Mouse (Mus musculus): Measurements from ENCODE around the gene 2310039H08Rik. TPM values are rescaled to one million over a fixed set of nuclear protein-coding genes. Genes with fewer than 3 reads are reported as not detected.

2310039H08Rik gene
- polyA plus RNA-seq, 1 experiment: 63.8 TPM

DNA sequence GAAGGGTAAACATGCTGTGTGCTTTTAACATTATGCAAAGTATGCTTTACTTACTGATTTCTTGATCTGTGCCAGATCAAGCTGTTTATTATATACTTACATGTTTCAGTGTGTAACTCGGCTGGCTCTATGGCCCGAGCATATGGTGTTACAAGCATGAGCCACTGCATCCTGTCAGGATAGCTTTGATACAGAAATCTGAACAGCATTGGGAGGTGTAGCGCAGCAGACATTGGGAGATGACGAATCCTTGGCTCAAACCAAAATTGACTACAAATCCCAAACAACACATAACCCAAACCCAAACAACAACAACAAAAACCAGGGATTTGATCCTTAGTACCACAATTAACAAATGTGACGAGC lies 414 bp upstream of the 2310039H08Rik start:
- H3K79me2 ChIP-seq (ENCODE audit: control insufficient read depth, insufficient read depth): no peaks in the 10 kb centered on the region
- H3K27me3 ChIP-seq (ENCODE audit: control insufficient read depth, insufficient read depth, insufficient read length): no peaks in the 10 kb centered on the region
- peak overlapping the region; percentile 29 for H3ac ChIP-seq (ENCODE audit: control insufficient read depth, insufficient read length)
- peak overlapping the region; percentile 91 for H3K4me3 ChIP-seq
- peak overlapping the region; percentile 94 for H3K4me2 ChIP-seq (ENCODE audit: low read depth)
- TF ChIP-seq MYOD1 (IDR thresholded peaks at IDR 0.05; ENCODE audit: control insufficient read depth in 1 of 3, insufficient read length in 2 of 3, low read depth in 2 of 3) (no peak), USF1 (IDR thresholded peaks at IDR 0.05; ENCODE audit: low read depth) (no peak), SRF (IDR thresholded peaks at IDR 0.05; ENCODE audit: control insufficient read depth, insufficient read length, low read depth) (no peak), CEBPB (IDR thresholded peaks at IDR 0.05; ENCODE audit: insufficient read depth, poor library complexity, severe bottlenecking) (no peak), POLR2A (IDR thresholded peaks at IDR 0.05; ENCODE audit: insufficient read length, low read depth) (no peak), E2F4 (IDR thresholded peaks at IDR 0.05; ENCODE audit: insufficient read depth) (no peak), MAX (IDR thresholded peaks at IDR 0.05; ENCODE audit: low read depth) (no peak), POLR2AphosphoS2 (IDR thresholded peaks at IDR 0.05; ENCODE audit: insufficient read length, low read depth) (no peak), TCF12 (IDR thresholded peaks at IDR 0.05; ENCODE audit: insufficient read depth, poor library complexity, severe bottlenecking) (no peak), REST (IDR thresholded peaks at IDR 0.05; ENCODE audit: insufficient read depth, insufficient read length) (no peak), MYOG (IDR thresholded peaks at IDR 0.05; ENCODE audit: control insufficient read depth in 1 of 3, insufficient read depth in 1 of 3, insufficient read length in 2 of 3, low read depth in 2 of 3) (no peak)
- peaks cover 17% of the 10 kb centered on the region for H3K36me3 ChIP-seq (ENCODE audit: control insufficient read depth, insufficient read depth)

DNA sequence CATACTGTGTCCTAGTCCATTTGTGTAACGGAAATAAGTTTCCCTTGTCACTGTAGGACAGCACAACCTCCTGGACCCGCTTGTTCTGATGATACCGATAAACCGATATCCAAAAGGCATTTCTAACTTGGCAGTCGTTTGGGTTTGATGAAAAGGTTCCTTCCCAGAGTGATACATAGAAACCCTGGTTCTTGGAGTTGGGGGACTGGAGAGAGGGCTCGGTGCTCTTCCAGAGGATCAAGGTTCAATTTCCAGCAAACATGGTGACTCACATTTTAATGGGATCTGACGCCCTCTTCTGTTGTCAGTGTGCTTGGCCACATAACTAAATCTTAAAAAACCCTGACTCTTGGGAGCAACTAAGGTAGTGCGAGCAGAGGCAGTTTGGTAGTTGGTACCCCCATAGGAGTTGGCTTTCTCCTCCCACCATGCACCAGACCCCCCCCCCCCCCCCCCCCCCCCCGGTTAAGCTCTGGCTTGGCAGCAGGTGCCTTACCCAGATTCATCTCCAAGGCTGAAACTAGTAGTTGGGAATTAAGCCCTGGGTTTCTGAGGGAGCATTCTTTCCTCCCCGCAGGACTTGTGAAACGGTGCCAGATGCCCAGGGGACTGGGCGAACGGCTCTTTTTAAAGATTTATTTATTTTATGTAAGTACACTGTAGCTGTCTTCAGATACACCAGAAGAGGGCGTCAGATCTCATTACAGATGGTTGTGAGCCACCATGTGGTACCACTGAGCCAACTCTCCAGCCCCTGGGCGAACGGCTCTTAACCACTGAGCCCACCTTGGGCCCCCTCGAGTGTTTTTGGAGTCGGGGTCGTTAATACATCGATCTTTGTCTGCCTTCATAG lies 1.1 kb downstream of the 2310039H08Rik start:
- TF ChIP-seq POLR2AphosphoS2 (IDR thresholded peaks at IDR 0.05; ENCODE audit: insufficient read length, low read depth) (peak; percentile 56), MAX (IDR thresholded peaks at IDR 0.05; ENCODE audit: low read depth) (no peak)
- Histone ChIP-seq H3K4me2 (ENCODE audit: low read depth) (peak overlapping the region; percentile 94), H3K79me2 (ENCODE audit: control insufficient read depth, insufficient read depth) (no peaks in the 10 kb centered on the region), H3ac (ENCODE audit: control insufficient read depth, insufficient read length) (peak overlapping the region; percentile 29), H3K4me3 (peak overlapping the region; percentile 91), H3K27me3 (ENCODE audit: control insufficient read depth, insufficient read depth, insufficient read length) (no peaks in the 10 kb centered on the region), H3K36me3 (ENCODE audit: control insufficient read depth, insufficient read depth) (peaks cover 29% of the 10 kb centered on the region)

DNA sequence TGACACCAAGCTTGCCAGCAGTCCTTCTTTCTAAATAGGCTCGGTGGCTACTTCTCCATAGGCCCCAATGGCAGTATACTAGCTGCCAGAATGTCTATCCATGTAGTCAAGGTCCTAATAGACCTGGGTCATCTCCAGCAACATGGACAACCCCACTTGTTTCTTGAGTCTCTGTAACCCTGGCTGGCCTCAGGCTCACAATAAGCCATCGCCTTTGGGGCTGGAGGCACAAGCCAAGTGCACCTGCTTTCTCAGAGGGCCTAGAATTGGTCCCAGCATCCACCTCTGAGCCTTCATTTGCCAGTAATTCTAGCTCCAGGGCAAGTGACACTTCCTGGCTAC lies 1.7 kb downstream of the 2310039H08Rik start:
- Histone ChIP-seq H3K79me2 (ENCODE audit: control insufficient read depth, insufficient read depth) (peaks cover 4% of the 10 kb centered on the region), H3ac (ENCODE audit: control insufficient read depth, insufficient read length) (no peak overlapping the region), H3K36me3 (ENCODE audit: control insufficient read depth, insufficient read depth) (peaks cover 35% of the 10 kb centered on the region), H3K4me3 (peak overlapping the region; percentile 91), H3K4me2 (ENCODE audit: low read depth) (peak overlapping the region; percentile 94), H3K27me3 (ENCODE audit: control insufficient read depth, insufficient read depth, insufficient read length) (no peaks in the 10 kb centered on the region)
- TF ChIP-seq CEBPB (IDR thresholded peaks at IDR 0.05; ENCODE audit: insufficient read depth, poor library complexity, severe bottlenecking) (no peak), MYOD1 (IDR thresholded peaks at IDR 0.05; ENCODE audit: control insufficient read depth in 1 of 3, insufficient read length in 2 of 3, low read depth in 2 of 3) (no peak), USF1 (IDR thresholded peaks at IDR 0.05; ENCODE audit: low read depth) (no peak), SRF (IDR thresholded peaks at IDR 0.05; ENCODE audit: control insufficient read depth, insufficient read length, low read depth) (no peak), POLR2AphosphoS2 (IDR thresholded peaks at IDR 0.05; ENCODE audit: insufficient read length, low read depth) (peak; percentile 47), TCF12 (IDR thresholded peaks at IDR 0.05; ENCODE audit: insufficient read depth, poor library complexity, severe bottlenecking) (no peak)

DNA sequence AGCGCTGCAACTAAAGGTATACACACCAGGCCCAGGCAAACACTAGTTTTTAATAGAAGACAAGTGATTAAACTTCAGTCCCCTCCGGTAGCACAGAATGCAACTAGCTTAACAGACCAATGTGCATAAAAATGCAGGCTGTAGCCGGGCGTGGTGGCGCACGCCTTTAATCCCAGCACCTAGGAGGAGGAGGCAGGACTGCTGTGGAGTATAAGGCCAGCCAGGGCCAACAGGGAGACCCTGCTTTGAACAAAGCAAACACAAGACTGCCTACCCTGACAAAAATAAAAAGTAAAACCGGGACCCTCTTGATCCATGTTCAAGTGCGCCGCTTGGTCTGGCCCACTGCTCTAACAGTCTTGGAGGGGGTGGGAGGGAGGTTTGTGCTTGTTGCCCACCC lies 2.6 kb downstream of the 2310039H08Rik start:
- TF ChIP-seq MYOG (IDR thresholded peaks at IDR 0.05; ENCODE audit: control insufficient read depth in 1 of 3, insufficient read depth in 1 of 3, insufficient read length in 2 of 3, low read depth in 2 of 3) (no peak), TCF3 (IDR thresholded peaks at IDR 0.05; ENCODE audit: insufficient read length, low read depth) (no peak), USF1 (IDR thresholded peaks at IDR 0.05; ENCODE audit: low read depth) (no peak), TCF12 (IDR thresholded peaks at IDR 0.05; ENCODE audit: insufficient read depth, poor library complexity, severe bottlenecking) (no peak), SRF (IDR thresholded peaks at IDR 0.05; ENCODE audit: control insufficient read depth, insufficient read length, low read depth) (no peak), POLR2AphosphoS2 (IDR thresholded peaks at IDR 0.05; ENCODE audit: insufficient read length, low read depth) (no peak), E2F4 (IDR thresholded peaks at IDR 0.05; ENCODE audit: insufficient read depth) (no peak), MAX (IDR thresholded peaks at IDR 0.05; ENCODE audit: low read depth) (no peak), MYOD1 (IDR thresholded peaks at IDR 0.05; ENCODE audit: control insufficient read depth in 1 of 3, insufficient read length in 2 of 3, low read depth in 2 of 3) (no peak), CEBPB (IDR thresholded peaks at IDR 0.05; ENCODE audit: insufficient read depth, poor library complexity, severe bottlenecking) (no peak)
- Histone ChIP-seq H3K4me2 (ENCODE audit: low read depth) (no peak overlapping the region), H3K4me3 (no peak overlapping the region), H3ac (ENCODE audit: control insufficient read depth, insufficient read length) (no peak overlapping the region), H3K27me3 (ENCODE audit: control insufficient read depth, insufficient read depth, insufficient read length) (no peaks in the 10 kb centered on the region), H3K36me3 (ENCODE audit: control insufficient read depth, insufficient read depth) (peaks cover 42% of the 10 kb centered on the region), H3K79me2 (ENCODE audit: control insufficient read depth, insufficient read depth) (peaks cover 13% of the 10 kb centered on the region)

DNA sequence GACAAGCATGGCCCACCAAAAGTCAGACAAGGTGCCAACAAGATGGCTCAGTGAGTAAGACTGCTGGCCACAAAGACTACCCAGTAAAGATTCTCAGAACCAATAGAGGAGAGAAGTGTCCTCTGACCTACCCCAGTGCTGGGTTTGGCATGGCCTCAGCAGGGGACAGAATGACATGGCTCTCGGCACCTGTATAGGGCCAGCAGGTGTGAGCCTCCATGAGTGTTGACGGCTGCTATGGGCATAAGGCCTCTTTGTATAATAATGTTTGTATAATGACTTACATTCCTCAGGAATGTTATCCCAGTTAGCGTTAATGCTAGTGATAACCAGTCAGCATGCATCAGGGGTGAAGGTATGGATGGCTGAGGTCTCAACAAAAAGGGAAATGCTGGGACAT lies 3.7 kb downstream of the 2310039H08Rik start:
- TF ChIP-seq REST (IDR thresholded peaks at IDR 0.05; ENCODE audit: insufficient read depth, insufficient read length): no peak
- TF ChIP-seq USF1 (IDR thresholded peaks at IDR 0.05; ENCODE audit: low read depth): no peak
- no peak for TF ChIP-seq POLR2A (IDR thresholded peaks at IDR 0.05; ENCODE audit: insufficient read length, low read depth)
- TF ChIP-seq E2F4 (IDR thresholded peaks at IDR 0.05; ENCODE audit: insufficient read depth): no peak
- no peaks in the 10 kb centered on the region for H3K27me3 ChIP-seq (ENCODE audit: control insufficient read depth, insufficient read depth, insufficient read length)
- H3K79me2 ChIP-seq (ENCODE audit: control insufficient read depth, insufficient read depth): peaks cover 23% of the 10 kb centered on the region
- no peak overlapping the region for H3K4me2 ChIP-seq (ENCODE audit: low read depth)
- H3ac ChIP-seq (ENCODE audit: control insufficient read depth, insufficient read length): no peak overlapping the region
- H3K4me3 ChIP-seq: no peak overlapping the region
- H3K36me3 ChIP-seq (ENCODE audit: control insufficient read depth, insufficient read depth): peaks cover 52% of the 10 kb centered on the region
